Mouse (Mus musculus) spleen, postnatal 36 days (tissue): ENCODE results near the gene Ilf3.
A peak's percentile ranks its signal among the peaks of the same experiment; 100 is the strongest.

Experiments used
- DNase-seq, 2 experiments: peaks; one replicate each; pipeline ENCODE4 v3.0.0; 2022; ENCODE audit warnings: low spot score in 2 of 2, mixed read lengths in 1 of 2

The Ilf3 gene

DNA sequence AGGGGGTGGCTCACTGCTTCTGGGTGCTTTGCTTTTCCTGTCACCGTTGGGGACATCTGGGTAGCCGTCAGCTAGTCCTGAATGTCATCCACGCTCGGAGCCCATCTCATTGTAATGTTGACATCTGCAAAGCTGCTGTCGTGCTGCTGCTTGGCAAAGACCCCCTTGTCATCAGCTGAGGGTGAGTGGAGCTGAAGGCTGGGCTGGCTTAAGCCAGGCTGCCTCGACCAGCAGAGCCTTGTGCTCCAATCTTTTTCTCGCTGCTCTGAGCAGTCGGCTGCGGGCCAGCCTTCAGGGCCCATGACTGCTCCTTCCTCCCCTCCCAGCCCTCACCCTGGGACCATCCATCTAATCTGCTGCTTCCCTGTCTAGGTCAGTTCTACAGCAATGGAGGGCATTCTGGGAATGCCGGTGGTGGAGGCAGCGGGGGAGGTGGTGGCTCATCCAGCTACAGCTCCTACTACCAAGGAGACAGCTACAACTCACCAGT, 35.1 kb downstream of the Ilf3 start:
- no peak for DNase-seq

GRCm38 (mm10) chr9:21403745-21404144, 36.1 kb downstream of the Ilf3 start:
- no peak for DNase-seq

DNA sequence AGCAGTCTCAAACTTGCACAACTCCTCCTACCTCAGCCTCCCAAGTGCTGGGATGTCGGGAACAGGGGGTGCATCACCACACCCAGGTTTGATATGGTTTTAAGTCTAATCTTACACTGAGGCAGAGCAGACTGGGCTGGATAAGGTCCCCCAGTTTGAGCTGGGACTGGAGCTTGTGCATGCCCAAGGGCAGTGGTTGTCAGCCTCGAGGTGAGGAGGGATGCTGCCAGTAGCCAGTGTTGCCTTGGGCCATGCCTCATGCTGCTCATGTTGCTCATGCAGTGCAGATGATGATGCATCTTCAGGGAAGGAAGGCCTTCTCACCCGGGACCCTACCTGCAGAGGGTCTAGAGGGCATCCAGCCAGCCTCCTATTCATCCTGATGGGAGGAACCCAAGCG, 37.9 kb downstream of the Ilf3 start:
- no peak for DNase-seq

DNA sequence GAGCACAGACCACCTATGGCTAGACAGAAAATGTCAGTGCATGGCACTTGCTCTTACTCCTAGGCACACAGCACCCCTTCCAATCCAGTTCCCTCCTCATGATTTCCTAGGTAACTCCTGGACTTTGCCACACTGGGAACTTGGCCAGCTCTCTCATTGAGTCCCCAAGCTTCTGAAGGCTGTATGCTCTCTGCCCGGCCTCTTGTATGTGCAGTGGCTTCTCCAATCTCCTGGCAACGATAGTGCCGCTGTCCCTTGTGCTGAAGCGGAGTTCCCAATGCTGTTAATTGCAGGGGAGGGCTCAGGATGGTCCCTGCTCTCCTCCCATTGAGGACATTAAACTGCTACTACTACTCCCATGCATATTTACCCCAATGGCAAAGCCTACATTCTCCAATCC, 40.3 kb downstream of the Ilf3 start:
- no peak for DNase-seq

DNA sequence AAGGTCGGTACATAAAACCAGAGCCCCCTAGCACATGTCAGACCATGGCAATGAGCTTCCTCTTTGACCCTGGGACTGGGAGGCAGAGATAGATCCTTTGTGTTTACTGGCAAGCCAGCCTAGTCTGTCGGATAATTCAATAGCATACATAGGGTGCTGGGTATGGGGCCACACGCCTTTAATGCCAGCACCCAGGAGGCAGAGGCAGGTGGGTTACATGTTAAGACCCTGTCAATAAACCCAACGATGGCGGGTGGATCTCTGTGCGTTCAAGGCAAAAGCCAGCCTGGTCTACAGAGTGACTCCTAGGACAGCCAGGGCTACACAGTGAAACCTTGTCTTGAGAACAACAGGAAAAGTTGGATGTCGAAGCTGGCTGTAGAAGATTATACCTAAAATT, 41.0 kb downstream of the Ilf3 start:
- DNase-seq = no peak

GRCm38 (mm10) chr9:21409592-21410317, 42.1 kb downstream of the Ilf3 start:
- peak; percentile 70 to 77 for DNase-seq

DNA sequence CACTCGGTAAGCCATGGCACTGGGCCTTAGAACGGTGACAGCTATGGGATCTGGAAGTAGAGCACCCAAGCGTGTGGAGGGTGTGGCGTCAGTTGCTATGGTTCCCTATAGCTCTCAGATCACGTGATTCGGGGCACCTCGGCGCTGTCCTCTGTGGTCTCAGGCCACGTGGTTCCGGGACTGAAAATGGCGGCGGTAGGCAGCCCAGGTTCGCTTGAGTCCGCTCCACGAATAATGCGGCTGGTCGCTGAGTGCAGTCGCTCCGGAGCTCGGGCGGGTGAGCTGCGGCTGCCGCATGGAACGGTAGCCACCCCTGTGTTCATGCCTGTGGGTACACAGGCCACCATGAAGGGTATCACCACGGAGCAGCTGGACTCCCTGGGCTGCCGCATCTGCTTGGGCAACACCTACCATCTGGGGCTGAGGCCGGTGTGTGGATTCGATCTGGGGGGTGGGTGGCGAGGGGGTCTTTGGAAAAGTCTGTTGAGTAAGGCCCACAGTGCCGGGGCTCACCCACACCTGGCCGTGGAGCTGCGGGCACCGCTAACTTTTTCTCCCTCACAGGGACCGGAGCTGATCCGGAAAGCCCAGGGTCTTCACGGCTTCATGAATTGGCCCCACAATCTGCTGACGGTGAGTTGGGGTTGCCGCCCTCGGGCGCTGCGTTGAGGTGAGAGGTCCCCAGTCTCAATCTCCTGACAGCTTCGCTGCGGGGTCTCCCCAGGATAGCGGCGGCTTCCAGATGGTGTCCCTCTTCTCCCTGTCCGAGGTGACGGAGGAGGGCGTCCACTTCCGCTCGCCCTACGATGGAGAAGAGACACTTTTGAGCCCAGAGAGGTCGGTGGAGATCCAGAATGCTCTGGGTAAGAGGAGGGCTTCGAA, 44.2 kb downstream of the Ilf3 start, which contains the start of gene Qtrt1:
TSS of gene Qtrt1 (plus strand) at position 169 of the 882 bp plus-strand sequence.
- DNase-seq = peak; percentile 87 to 88

DNA sequence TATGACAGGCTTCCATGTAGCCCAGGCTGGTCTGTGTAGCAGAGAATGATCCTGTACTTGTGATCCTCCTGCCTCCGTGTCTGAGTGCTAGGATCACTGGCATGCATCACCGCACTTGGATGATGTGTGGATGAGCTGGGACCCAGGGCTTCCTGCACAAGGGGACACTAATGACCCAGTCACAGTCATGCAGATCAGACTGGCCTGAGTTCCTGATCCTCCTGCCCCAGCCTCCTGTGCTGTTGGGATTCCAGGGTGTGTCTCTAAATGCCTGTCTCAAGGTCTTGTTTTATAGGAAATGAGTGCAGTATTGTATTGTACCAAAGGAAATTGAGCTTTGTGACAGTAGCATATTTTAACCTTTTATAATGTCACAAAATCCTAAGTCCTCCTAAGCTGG, 50.2 kb downstream of the Ilf3 start:
- DNase-seq = no peak

GRCm38 (mm10) chr9:21419646-21420045, 52.0 kb downstream of the Ilf3 start:
- DNase-seq = peak; percentile 18 to 22

DNA sequence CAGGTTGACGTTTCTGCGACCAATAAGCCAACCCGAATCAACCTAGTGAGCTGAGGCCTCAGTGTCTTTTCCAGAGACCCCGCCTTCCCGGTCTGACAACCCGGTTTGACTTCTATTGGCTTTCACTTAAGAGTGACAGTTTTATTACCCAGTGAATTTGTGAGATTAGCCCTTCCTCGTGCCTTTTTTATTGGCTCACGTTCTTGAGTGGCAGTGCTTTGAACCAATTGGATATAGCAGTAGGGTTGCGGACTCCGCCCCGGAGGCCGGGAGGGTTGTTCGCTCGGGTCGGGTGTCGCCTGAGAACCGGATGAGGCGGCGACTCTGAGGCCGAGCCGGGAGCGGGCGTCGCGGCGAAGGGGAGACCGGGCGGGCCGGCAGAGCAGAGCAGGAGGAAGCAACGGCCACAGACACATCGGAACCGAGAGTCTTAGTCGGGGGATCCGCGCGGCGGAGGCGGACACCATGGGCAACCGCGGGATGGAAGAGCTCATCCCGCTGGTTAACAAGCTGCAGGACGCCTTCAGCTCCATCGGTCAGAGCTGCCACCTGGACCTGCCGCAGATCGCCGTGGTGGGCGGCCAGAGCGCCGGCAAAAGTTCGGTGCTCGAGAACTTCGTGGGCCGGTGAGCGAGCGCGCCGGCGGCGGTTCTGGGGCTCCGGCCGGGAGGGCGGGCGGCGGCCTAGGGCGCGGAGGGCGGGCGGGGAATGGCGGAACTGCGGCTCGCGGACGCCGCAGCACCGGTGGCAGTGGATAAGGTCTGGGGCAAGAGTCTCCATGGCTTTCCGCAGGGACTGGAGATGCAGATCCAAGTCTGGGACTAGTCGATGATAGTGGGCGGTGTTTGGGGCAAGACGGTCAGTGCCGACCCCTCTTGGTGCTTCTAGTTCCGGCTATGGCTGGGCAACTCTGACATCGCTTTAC, 57.2 kb downstream of the Ilf3 start, which contains the start of gene Dnm2:
TSS of gene Dnm2 (plus strand) at position 278 of the 925 bp plus-strand sequence.
- peak; percentile 99 for DNase-seq

GRCm38 (mm10) chr9:21425556-21425945, 57.9 kb downstream of the Ilf3 start:
- no peak for DNase-seq

- DNase-seq = peak in 1 of 2 experiments; percentile 29
Observed at GRCm38 (mm10) chr9:21426013-21426412, 58.3 kb downstream of the Ilf3 start.

DNA sequence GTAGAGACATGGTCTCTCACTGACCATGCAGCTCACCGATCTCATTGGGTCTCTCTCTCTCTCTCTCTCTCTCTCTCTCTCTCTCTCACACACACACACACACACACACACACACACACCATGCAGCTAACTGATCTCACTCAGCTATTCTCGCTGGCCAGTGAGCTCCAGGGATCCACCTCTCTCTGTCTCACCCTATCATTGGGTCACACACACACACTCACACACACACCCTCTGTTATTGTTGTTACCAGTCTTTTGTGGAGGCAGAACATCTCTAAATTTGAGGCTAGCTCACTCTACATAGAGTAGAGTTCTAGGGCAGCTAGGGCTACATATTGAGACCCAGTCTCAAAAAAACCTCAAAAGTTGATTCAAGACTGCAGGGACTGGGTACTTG, 58.9 kb downstream of the Ilf3 start:
- no peak for DNase-seq

- DNase-seq = no peak
Observed at GRCm38 (mm10) chr9:21427773-21428172, 60.1 kb downstream of the Ilf3 start.

DNA sequence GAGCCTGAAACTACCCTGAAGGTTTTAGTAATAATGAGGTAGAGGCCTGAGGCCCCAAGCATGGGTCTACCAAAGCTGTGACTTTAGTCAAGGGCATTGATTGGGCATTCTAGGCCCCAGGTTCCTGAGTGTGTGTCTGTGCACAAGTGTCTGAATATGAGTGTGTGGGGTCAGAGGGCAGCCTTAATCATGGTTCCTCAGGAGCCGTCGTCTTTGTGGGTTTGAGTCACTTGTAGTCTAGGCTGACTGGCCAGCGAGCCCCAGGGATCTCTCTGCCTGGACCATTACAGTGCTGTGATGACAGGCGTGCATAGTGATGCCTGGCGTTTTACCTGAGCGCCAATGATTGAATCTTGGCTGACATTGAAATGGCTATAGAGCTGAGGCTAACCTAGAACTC, 60.5 kb downstream of the Ilf3 start:
- DNase-seq = no peak

- no peak for DNase-seq
Observed at GRCm38 (mm10) chr9:21430724-21431123, 63.1 kb downstream of the Ilf3 start.

- DNase-seq = no peak
Observed at GRCm38 (mm10) chr9:21432066-21432465, 64.4 kb downstream of the Ilf3 start.

DNA sequence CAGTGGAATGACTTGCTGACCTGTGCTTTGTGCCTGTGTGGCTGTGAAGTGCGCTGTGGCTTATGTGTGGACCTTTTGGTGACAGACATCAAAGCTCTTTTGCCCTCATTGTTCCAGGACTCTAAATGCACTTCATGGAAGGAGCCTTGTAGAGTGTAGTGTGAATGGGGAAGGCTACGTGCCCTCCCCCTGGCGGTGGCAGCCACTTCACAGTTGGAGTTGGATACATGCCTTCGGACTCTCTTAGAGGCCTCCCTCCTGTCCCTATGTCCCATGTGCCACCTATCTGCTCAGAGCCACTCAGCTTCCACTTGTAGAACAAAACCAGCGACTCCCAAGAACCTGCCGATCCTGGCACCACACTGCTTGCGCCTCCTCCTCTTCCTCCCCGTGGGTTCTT, 66.1 kb downstream of the Ilf3 start:
- DNase-seq = no peak

DNA sequence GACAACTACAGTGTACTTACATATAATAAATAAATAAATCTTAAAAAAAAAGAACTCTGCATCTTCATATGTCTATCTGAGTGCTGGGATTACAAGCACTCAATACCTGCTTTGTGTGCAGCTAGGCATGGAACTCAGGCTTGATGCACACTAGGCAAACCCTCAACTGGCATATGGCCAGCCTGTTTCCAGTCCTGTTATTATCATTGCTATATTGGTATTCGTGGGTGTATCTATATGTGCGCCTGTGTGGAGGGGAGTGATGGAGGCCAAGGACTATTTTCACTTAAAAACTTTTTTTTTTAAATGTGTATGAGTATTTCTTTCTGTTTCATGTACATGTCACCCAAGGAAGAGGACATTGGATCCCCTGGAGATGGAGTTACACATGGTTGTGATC, 66.7 kb downstream of the Ilf3 start:
- DNase-seq = no peak

DNA sequence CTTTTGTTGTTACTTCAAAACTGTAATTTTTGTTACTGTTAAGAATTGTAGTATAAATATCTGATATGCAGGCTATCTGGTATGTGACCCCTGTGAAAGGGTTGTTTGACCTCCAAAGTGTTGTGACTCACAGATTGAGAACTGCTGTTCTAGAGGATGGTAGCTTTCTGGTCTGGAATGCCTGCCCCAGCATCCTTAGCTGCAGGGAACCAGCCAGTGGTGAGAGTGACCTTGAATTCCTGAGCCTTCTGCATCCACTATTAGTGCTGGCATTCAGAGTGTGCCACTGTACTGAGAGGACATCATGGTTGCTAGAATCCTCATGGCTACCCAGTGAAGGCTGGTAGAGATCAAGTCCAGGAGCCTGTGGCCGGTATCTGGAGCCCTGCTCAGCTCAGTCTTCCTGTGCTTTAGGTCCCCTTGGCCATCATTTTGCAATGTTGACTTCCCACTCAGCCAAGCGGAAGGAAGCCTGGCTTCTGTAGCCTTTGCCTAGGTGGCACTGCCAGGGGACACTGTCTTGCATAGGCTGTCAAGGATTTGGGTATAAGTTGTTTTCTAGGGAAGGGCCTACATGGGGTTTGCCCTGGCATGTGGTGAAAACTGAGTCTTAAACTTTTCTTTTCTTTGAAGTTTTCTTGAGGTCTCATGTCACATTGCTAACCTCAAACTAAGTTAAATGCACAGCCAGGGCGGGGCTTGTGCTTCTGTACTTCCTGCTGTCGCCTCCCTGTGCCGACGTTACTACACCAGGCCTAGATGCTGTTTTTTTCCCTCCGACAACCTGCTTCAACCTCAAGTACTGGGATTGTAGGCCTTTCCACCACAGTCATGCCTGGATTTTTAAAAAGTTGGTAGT, 68.3 kb downstream of the Ilf3 start:
- peak; percentile 73 to 74 for DNase-seq

GRCm38 (mm10) chr9:21437577-21437976, 69.9 kb downstream of the Ilf3 start:
- DNase-seq = no peak
